Mouse (Mus musculus): Measurements from ENCODE around the gene Ppp5c. TPM values are rescaled to one million over a fixed set of nuclear protein-coding genes. Genes with fewer than 3 reads are reported as not detected.

Gene Ppp5c
- total and polyA plus RNA-seq, 3 experiments = 94.2 to 249 (median 178) TPM

DNA sequence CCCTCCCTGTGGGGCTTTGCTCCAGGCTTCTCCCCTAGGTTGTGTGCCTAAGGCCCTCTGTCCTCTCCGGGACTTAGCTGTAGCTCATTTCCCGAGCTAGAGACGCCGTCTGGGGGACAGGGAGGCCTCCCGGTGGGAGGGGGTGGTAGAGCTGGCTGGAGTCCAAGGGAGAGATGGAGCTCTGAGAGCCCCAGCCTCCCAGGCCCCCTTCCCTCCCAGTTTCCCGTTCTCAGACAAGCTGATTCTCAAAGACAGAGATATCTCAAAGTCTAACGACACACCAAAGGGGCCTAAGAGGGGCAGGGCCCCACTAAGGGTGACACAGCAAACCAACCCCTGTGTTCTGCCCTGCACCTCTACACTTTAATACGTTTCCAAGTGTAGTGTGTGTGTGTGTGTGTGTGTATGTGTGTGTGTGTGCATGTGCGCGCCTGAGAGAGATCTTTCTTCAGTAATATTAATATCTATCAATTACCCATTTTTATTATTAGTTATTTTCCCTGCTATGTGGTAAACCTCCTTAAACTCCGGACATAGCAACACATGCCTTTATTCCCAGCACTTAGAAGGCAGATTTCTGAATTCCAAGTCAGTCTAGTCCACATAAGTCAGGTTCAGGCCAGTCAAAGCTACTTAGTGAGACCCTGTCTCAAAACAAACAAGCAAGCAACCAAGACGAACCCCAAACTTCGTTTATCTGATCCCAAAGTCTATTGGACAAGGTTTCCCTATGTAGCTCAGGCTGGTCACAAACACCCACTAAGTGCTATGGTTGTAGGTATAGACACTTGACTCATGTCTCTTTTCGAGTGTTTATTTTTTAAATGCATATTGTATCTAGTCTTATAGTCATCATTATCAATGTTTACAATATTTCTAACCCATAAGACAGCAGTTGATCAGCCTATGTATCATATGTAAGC, 29.1 kb upstream of the Ppp5c start:
- peak overlapping the region; percentile 55 to 70 for H3K4me3 ChIP-seq (ENCODE audit: control insufficient read depth in 1 of 2, insufficient read depth in 1 of 2, low read depth in 2 of 2, low read length in 2 of 2)
- peak overlapping the region; percentile 92 for H3K9ac ChIP-seq (ENCODE audit: control insufficient read depth, low read depth, low read length, poor library complexity, severe bottlenecking)
- H3K27ac ChIP-seq (ENCODE audit: control insufficient read depth, low read depth, low read length) = peak overlapping the region; percentile 99
- peaks cover 0 to 24% of the 10 kb centered on the region in 2 experiments; a peak in 3 of 4 replicates for H3K36me3 ChIP-seq (ENCODE audit: control insufficient read depth in 1 of 2, insufficient read depth in 2 of 2, low read length in 2 of 2)
- DNase-seq (ENCODE audit: low read depth, low spot score) = peak; percentile 95
- no peaks in the 10 kb centered on the region for H3K27me3 ChIP-seq (ENCODE audit: control insufficient read depth in 1 of 2, insufficient read depth in 2 of 2, low read length in 2 of 2)
- peaks cover 9% of the 10 kb centered on the region; the same call in 1 of the 2 replicates for H3K79me2 ChIP-seq (ENCODE audit: control insufficient read depth, insufficient read depth, low read length, poor library complexity)
- H3K4me1 ChIP-seq (ENCODE audit: control insufficient read depth in 1 of 2, insufficient read depth in 2 of 2, low read length in 2 of 2) = peaks cover 8 to 32% of the 10 kb centered on the region in 2 experiments
- H3K9me3 ChIP-seq (replicated peaks; ENCODE audit: insufficient read depth, low read length) = no peaks in the 10 kb centered on the region
- TF ChIP-seq POLR2AphosphoS5 (IDR thresholded peaks at IDR 0.05; ENCODE audit: borderline replicate concordance, low read depth, low read length) (no peak), BHLHE40 (IDR thresholded peaks at IDR 0.05; ENCODE audit: borderline replicate concordance, low read depth, low read length) (peak; percentile 45; the same call in 1 of the 2 replicates), MEF2A (IDR thresholded peaks at IDR 0.05; ENCODE audit: extremely low read depth, insufficient replicate concordance, low read depth, low read length, poor library complexity, severe bottlenecking) (no peak), UBTF (IDR thresholded peaks at IDR 0.05; ENCODE audit: borderline replicate concordance, insufficient read depth, low read depth, low read length) (no peak), RCOR1 (IDR thresholded peaks at IDR 0.05; ENCODE audit: low read depth, low read length) (peak; percentile 29; the same call in 1 of the 2 replicates), MYC (IDR thresholded peaks at IDR 0.05; ENCODE audit: low read depth, low read length) (0 out of 2 replicates have a peak, but pooled peaks have one; percentile 32), NRF1 (IDR thresholded peaks at IDR 0.05; ENCODE audit: insufficient read depth, low read depth, low read length, poor library complexity, severe bottlenecking) (0 out of 2 replicates have a peak, but pooled peaks have one; percentile 7), GABPA (IDR thresholded peaks at IDR 0.05; ENCODE audit: low read depth, low read length) (peak; percentile 90), KAT2A (conservative IDR thresholded peaks at IDR 0.05; ENCODE audit: low read depth, low read length) (no peak; the same call in 1 of the 2 replicates), SMC3 (IDR thresholded peaks at IDR 0.05; ENCODE audit: low read depth, low read length) (no peak), TBP (IDR thresholded peaks at IDR 0.05; ENCODE audit: low read depth, low read length) (peak; percentile 87), MAZ (IDR thresholded peaks at IDR 0.05; ENCODE audit: low read depth, low read length) (peak; percentile 95), TCF12 (IDR thresholded peaks at IDR 0.05; ENCODE audit: low read depth, low read length) (peak; percentile 76), CTCF (IDR thresholded peaks at IDR 0.05 in 2 of 3, conservative IDR thresholded peaks at IDR 0.05 in 1 of 3; ENCODE audit: control insufficient read depth in 1 of 3, insufficient read depth in 1 of 3, low read depth in 2 of 3, low read length in 3 of 3, poor library complexity in 1 of 3, severe bottlenecking in 1 of 3) (no peak), POLR2A (IDR thresholded peaks at IDR 0.05; ENCODE audit: control insufficient read depth in 1 of 2, insufficient read depth in 1 of 2, low read depth in 1 of 2, low read length in 2 of 2, poor library complexity in 1 of 2) (peak; percentile 6 to 69; a peak in 3 of 4 replicates), RAD21 (IDR thresholded peaks at IDR 0.05; ENCODE audit: low read depth, low read length) (no peak), MAFK (IDR thresholded peaks at IDR 0.05; ENCODE audit: borderline replicate concordance, low read depth, low read length) (peak; percentile 61; the same call in 1 of the 2 replicates), ZNF384 (IDR thresholded peaks at IDR 0.05; ENCODE audit: low read depth, low read length) (no peak), EP300 (IDR thresholded peaks at IDR 0.05; ENCODE audit: low read depth in 1 of 2, low read length in 2 of 2) (peak; percentile 83 to 90), MYB (IDR thresholded peaks at IDR 0.05; ENCODE audit: low read depth, low read length) (peak; percentile 82), JUND (IDR thresholded peaks at IDR 0.05; ENCODE audit: low read depth, low read length) (no peak), TAL1 (IDR thresholded peaks at IDR 0.05; ENCODE audit: low read length) (peak; percentile 43; the same call in 1 of the 2 replicates), ZMIZ1 (IDR thresholded peaks at IDR 0.05; ENCODE audit: low read depth, low read length) (peak; percentile 85), SIN3A (IDR thresholded peaks at IDR 0.05; ENCODE audit: low read length) (peak; percentile 93), POLR2AphosphoS2 (IDR thresholded peaks at IDR 0.05; ENCODE audit: low read length) (no peak; the same call in 1 of the 2 replicates), ZKSCAN1 (IDR thresholded peaks at IDR 0.05; ENCODE audit: low read depth, low read length) (peak; percentile 69), CHD1 (IDR thresholded peaks at IDR 0.05; ENCODE audit: low read depth, low read length) (peak; percentile 73; the same call in 1 of the 2 replicates), HCFC1 (IDR thresholded peaks at IDR 0.05; ENCODE audit: low read depth, low read length) (no peak; the same call in 1 of the 2 replicates), MAX (IDR thresholded peaks at IDR 0.05; ENCODE audit: low read length) (0 out of 2 replicates have a peak, but pooled peaks have one; percentile 67), ELF1 (IDR thresholded peaks at IDR 0.05; ENCODE audit: low read depth, low read length) (no peak), USF2 (IDR thresholded peaks at IDR 0.05; ENCODE audit: borderline replicate concordance in 1 of 2, insufficient read depth in 1 of 2, low read depth in 1 of 2, low read length in 2 of 2) (no peak), E2F4 (IDR thresholded peaks at IDR 0.05; ENCODE audit: borderline replicate concordance, low read depth, low read length) (no peak), ETS1 (IDR thresholded peaks at IDR 0.05; ENCODE audit: low read depth, low read length) (peak; percentile 91)
